Mouse (Mus musculus) ZHBTc4 (cell line): Measurements from ENCODE around the gene Tsga10ip.
"Not testable (repeated sequence)": the region's sequence is repeated elsewhere in the genome, so short reads cannot be mapped to it uniquely, and the experiment has no call there.

Experiments used
- DNase-seq: peaks from one replicate; pipeline ENCODE4 v3.0.0-alpha.2; 2011; ENCODE audit warnings: low read depth, low spot score

Gene Tsga10ip

DNA sequence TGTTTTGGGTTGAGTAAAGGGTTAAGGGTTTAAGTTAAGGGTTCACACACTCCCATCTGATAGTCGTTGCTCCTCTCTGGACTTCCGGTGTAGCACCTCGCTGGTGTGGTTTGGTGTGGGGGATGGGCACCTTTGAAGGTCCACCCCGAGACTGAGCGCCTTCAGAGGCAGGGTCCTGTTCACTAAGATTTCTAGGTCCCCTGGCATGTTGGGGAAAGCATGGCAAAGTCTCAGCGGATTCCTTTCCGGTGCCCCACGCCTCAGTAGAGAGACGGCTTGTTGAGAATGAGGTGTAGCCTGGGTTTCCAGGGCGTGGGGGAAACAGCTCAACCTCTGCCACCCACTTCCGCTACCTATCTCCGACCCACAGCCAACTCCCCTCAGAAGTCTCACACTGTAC lies 12.7 kb downstream of the Tsga10ip start:
- DNase-seq, result peak; percentile 61

DNA sequence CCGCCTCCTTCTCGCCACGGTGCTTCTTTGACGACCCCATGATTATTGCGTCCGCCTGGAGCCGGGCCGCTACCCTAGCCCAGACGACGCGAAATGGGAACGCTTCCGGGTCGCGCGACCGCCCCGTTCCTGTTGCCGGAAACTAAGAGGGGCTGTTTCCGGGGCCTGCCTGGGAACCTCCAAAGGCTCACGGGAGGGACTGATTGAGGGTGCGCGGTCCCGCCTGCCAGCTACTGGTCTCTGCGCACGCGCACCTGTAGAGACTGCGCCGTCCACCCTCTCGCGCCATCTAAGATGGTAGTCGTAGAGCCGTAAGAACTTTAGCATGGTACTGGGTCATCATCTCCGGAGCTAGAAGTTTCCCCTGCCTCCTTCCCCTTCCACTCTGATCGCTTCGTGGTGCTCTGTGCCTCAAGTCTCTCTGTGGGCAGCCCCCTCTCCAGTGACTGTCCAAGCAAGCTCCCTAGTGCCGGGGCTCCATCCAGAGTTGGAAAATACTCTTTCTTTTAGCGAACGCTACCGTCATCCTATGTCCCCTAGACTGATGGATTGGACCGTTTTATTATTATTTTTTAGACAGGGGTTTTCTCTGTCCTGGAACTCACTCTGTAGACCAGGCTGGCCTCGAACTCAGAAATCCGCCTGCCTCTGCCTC lies 13.6 kb downstream of the Tsga10ip start, which contains the start of gene Sart1:
Gene Sart1, minus strand, starts transcription at position 116 of the 655 bp plus-strand sequence.
- peak; percentile 98 for DNase-seq

DNA sequence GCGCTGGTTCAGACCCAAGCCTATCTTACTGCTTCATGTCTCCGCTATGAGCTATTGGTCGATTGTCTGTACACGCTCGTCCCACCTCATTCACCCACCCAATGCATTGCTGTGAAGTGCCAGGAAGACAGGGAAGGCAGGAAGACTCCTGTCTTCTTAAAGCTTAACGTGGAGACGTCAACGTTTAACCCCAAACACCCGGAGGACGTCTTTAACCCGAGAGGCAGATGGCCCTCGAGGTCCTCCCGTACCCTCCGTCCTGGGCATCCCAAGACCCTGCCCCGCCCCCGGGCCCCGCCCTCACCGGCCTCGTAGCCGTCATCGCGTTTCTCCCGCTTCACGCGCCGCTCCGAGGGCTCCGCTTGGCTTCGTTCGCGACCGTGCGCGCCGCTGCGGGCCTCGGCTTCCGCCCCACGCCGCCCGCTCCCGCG lies 14.3 kb downstream of the Tsga10ip start:
- DNase-seq, result peak; percentile 47

DNA sequence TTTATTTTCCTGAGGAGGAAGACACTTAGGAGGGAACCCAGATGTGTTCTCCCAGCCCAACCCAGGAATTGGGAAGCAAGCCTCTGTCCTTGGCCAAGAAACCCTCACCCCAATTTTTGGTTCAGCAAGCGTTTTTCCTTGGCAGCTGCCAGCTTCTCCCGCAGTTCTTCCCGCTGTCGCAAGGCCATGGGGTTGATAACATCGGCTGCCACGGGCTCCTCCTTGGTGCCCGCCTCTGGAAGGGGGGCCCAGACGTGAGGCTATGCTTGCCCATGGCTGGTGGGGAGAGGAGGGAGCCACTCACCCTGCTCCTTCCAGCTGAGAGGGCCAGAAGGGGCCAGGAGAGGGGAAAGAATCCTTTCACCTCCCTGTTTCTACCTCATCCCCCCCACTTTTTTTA lies 17.6 kb downstream of the Tsga10ip start:
- DNase-seq, result no peak

DNA sequence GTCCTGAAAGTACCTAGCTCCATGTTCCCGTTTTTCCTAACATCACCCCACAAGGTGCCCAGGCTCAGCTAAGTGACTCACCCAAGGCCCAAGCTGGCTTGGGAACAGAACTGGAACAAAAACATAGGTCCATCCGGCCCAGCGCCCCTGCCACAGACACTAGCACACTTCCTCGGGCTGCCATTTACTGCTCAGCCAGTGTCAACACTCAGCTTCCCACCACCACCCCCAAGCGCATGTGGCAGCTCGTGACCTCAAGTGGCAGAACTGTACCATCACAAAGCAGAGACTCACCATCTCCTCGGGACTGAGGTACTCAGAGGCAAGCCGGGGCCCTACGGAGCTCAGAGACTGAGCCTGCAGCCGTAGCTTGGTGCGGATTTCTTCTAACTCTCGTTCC lies 19.0 kb downstream of the Tsga10ip start:
- DNase-seq, result no peak

DNA sequence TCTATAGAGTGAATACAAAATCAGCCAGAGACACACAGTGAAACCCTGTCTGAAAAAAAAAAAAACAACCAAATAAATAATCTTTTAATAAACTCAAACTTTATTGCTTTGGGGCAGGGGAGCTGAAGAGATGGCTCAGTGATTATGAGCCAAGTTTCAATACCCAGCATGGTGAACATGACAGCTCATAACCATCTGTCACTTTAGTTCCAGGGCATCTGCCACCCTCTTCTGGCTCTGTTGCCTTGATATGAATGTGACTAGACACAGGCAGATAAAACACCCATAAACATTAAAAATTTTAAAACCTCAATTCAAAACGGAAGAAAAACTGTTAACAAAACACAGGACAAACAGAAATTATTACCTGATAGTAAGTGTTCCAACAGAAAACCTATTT lies 24.9 kb downstream of the Tsga10ip start:
- DNase-seq, result no peak

DNA sequence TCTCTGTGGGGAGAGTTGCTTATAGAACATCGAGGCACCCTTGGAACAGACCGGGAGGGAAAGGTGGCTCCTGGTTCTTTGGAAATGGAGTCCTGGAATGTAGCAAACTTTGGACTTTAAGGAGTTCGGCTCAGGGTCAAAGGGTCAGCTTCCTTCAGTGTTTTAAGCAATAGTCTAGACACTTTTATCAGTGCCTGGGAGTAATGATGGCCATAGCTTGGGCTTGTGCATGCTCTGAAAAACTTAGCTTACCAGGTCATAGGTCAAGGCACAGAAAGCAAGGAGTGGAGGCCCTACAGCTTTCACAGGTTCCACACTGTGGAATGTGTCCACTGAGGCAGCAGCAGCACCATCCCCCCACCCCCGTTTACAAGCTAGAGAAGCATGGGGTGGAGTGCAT lies 27.6 kb downstream of the Tsga10ip start:
- no peak for DNase-seq

DNA sequence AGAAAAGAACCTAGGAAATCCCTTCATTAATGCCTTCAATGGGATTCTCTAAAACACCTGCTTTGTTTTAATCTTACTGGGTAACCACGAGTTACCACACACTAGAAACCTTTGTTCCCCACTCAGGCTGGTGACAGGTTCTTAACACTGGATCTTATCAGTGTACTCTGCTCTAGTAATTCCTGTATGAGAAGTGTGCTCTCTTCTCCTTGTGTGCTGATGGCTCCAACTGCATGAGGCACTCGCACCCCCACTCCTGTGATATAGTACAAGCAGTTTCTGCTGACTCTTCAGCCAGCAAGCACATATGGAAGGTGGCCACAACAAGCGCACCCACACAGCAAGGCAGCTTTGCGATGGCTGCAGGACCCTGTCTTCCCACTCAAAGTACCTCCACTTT lies 28.1 kb downstream of the Tsga10ip start:
- DNase-seq, result no peak

DNA sequence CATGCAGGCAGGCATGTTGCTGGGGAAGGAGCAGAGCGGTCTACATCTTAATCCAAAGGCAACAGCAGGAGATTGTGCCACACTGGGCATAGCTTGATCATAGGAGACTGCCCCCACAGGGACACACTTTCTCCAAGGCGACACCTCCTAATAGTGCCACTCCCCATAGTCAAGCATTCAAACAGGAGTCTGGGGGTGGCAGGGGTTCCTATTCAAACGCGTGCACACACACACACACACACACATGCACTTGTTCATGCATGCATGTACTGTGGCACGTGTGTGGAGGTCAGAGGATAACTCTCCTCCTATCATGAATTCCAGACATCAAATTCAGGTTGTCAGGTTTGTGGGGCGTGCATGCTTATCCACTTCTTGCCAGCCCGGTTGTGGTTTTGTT lies 29.6 kb downstream of the Tsga10ip start:
- no peak for DNase-seq

DNA sequence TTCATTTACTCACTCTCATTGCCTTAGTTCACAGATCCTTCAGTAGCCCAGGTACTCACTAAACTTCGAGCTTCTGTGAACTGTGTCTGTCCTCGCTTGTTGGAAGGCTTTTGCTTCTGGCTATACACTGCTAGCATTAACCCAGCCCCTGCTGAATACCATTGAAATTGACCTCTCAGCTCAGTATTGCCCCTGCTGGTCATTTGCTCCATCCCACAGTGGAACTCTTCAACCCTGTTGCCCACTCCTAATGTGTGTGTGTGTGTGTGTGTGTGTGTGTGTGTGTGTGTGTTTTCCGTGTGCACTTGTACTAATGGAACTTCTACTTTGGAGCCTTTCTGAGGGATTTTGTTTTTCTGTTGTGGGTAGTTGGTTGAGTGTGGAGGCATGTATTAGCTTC lies 31.4 kb downstream of the Tsga10ip start:
- peak; percentile 60 for DNase-seq

DNA sequence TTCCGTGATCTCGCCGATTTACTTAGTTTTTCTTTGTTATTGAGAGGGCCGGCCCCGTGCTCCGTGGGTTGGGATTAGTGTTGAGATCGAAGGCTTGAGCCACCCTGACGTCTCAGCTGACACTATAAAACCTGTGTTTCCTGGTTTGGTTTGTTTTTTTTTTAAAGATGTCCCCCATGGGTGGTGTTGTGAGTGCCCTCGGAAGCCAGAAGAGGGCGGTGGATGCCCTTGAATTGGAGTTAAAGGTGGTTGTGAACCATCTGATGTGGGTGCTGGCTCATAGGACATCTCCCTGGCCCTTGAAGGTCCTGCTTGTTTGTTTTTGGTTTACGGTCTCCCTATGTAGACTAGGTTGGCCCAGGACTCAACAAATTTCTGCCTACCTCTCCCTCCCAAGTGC lies 34.9 kb downstream of the Tsga10ip start:
- peak; percentile 73 for DNase-seq

DNA sequence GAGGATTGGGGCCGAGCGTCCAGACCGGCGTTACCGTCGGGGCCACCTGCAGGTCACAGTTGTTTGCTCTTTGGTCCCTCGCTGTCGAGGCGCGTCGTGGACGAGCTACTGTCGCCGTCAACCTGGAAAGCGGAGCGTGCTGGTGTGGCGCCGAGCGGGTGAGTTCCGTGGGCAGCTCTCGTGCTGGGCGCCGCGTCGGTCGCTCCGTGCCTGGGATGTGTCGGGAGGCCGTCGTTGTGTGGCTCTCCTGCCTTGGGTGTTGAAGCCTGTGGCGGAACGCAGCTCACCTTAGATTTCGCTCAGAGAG lies 35.3 kb downstream of the Tsga10ip start, which contains the start of gene Banf1:
Gene Banf1, minus strand, starts transcription at position 116 of the 307 bp plus-strand sequence.
- DNase-seq, result no peak

DNA sequence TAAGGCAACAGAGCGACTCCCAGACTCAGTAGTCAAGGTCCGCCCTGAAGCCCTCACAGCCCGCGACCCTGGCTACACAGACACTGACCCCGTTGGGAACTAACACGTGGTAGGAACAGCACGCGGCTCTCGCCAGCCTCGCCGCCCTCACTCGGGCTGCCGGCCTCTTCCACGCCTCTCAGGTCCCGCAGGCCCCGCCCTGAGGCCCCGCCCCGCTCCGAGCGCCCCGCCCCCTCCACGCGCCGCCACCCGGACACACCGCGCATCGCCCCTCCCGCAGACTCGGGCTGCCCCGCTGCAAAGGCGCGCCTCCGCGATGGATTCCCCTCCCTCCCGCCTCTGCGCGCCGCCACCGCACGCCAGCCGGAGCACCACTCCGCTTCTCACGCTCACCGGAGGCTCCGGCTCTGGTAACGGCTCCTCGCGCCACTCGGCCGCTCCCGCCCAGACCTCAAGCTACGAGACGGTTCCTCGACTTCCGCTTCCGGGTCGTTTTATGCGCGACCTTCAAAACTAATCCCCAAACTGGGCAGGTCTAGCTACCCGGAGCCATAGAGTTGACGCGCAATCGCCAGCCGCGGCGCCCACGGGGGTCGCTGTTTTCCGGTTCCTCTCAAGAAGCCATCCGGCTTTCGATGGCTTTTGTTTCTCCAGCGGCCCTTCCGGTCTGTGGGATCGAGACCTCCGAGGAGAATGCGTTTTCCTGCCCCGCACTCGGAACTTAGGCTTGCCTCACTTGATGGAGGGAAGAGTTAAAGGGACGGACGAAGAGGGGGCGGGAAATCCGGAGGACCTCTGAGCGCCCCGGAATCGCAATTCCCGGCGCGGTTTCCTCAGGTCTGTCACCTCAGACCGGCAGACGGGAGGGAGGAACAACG lies 35.9 kb downstream of the Tsga10ip start, which contains the start of gene Eif1ad:
Gene Eif1ad, plus strand, starts transcription at position 567 of the 878 bp plus-strand sequence.
- DNase-seq, result peak; percentile 99

DNA sequence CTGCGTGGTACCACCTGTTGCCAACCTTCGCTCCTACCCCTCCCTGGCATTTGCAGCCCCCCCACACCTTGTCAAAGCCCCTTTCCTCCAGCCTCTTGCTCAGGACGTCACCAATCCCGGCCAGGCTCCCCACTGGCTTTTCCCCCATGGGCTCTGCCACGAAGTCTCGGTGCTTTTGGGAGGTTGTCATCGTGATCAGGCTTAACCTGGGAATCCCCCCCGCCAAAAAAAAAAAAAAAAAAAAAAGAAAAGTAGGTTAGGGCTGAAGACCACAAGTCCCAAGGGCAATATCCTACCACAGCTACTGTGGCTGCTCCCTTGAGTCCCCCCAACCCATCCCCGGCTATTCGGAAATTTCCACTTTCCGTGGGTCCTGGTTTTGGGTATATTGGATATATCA lies 36.6 kb downstream of the Tsga10ip start:
- DNase-seq, result no peak

DNA sequence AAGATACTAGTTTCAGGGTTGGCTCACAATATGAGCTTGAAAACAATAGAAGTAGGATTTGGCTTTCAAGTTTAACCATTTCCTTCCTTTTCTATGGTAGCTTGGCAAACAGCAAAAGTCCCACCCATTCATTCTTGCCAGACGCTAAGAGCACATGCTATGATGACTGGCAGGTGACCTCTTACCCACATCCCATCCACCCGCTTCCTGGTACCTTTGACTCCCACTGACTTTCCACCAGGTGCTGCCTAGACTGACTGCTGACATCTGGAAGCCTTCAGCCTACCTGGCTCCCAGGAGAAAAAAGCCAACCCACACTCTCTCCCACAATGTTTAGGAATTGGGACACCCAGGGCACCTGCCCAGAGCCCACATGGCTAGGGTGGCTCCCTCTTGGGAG lies 38.2 kb downstream of the Tsga10ip start:
- DNase-seq, result no peak

DNA sequence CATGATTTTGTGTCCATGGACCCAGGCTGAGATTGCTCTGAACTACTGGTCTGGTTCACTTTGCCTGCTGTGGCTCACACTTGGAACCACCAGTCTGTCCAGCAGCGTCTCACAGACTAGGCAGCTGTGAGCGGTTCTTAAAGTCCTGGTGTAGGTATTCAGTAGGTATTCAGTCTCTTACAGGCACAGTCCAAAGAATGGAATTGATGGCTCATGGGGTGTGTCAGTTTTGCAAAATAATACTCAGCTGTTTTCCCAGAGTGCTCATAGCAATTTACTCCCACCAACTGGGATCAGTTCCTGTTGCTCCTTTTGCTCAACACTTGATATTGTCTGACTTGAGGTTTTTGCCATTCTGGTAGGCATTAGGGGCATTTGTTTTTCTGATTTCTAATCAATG lies 40.1 kb downstream of the Tsga10ip start:
- DNase-seq, result peak; percentile 74

DNA sequence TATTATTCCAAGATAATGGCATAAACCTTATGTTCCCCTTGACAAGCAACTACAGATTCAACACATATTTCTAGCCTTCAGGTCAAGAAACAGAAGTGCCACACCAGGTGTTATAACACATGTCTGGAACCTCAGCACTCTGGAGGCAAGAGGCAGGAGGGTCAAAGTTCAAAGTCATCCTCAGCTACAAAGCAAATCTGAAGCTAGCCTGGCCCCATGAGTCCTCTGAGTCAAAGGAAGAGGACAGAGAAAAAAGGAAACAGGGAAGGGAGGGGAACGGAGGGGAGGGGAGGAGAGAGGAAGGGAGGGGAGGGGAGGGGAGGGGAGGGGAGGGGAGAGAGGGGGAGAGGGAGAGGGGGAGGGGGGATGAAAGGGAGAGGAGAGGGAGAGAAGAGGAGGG lies 46.2 kb downstream of the Tsga10ip start:
- peak; percentile 63 for DNase-seq

DNA sequence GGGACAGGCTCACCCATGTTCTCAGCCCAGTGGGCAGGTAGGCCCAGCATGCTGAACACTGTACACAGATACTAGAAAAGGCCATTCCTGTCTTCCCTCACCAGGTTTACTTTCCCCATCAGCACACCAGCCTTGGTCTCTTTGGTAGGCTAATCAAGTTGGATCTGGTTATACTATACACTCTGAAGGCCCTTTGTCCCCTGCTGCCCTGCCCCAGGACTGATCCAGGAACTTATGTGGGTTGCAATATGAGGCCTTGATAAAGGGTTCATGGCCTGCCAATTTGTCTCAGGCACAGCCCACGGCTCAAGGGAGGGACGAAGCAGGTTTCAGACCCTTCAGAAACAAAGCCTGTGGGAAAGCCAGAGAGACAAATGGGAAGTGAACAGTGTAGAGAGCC lies 48.7 kb downstream of the Tsga10ip start:
- no peak for DNase-seq

DNA sequence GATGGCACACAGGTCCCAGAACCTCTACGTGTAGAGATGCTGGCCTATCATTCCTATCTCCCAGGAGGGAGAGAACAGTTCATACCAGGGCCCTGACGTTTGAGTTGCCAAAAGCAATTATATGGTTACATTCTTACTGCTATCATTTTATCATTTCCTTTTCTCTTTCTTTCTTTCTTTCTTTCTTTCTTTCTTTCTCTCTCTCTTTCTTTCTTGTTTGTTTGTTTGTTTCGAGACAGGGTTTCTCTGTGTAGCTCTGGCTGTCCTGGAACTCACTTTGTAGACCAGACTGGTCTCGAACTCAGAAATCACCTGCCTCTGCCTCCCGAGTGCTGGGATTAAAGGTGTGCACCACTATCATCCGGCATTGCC lies 52.8 kb downstream of the Tsga10ip start, which contains the start of gene Cst6:
Gene Cst6, minus strand, starts transcription at position 73 of the 372 bp plus-strand sequence.
- not testable (repeated sequence) for DNase-seq

DNA sequence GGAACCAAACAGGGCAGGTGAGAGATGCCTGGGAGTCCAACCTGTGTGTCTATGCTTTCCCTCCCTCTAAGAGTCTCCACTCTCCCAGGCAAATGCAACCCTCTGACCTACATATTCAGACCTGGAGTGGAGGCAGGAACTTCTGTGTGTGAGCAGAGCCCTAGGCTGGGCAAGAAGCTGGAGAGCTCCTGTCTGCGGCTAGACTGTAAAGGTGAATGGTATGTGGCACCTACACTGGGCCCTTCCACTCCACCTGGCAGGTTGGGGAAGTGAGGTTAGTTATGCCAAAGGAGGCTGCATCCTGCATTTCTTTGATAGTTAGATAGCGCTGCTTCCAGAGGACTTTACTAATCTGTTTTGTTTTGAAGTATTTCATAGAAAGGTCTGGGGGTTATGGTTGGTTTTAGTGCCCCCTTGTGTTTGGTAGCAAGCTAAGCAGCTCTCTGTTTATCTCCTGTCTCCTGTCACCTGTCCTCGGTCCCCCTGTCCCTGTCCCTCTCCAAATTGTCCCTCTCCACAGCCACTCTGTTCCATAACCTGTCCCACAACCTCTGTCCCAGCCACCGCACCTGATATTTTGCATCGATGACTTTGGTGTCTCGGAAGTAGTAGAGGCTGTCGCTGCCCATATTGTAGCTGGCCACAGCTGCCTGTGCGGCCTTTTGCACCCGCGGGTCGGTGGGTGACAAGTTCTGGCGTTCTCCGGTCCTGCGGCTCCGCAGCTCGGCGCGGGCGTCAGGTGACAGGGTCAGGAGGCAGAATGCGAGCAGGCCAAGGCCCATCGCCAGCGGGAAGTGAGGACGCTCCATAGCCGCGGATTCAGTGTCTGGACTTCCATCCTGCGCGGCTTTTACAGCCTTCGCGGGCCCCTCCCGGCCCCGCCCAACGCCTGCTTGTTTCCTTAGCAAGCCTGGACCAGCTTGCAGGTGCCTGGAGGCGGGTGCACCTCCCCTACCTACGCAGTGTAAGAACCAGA lies 53.5 kb downstream of the Tsga10ip start:
- peak; percentile 50 for DNase-seq

DNA sequence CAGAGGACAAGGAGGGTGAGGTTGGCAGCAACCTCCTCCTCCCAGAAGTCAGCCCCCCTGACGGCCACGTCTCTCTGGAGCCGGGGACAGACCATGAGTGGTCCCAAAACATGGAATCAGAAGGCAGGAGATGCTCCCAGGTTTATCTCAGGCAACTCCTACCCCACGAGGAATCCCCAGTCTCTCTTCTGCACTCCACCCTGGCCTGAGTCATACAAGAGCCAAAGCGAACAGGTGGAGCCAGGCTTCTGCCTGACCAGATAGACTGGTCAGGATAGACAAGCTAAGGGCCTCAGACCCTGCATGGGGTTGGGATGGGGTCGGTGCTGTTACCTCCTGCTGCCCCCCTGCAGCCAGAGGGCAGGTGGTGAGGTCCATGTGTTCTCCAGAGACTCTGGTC lies 54.3 kb downstream of the Tsga10ip start:
- no peak for DNase-seq
